Mouse (Mus musculus): ENCODE measurements around the gene Fermt3. TPM values are rescaled to one million over a fixed set of nuclear protein-coding genes. Genes with fewer than 3 reads are reported as not detected.

The Fermt3 gene
- polyA plus RNA-seq, 1 experiment from 2014 or later, result 7.1 TPM

GRCm38 (mm10) chr19:6969665-6970381 is 49.4 kb downstream of the Fermt3 start:
- peak; percentile 15; the same call in 1 of the 2 replicates for ATAC-seq (ENCODE audit: insufficient number of reproducible peaks, insufficient read depth, low FRiP score, low TSS enrichment, low read depth)
- WGBS, result under 1% methylated on average over 55 of the region's 55 CpGs
- Histone ChIP-seq H3K4me1 (replicated peaks) (peaks cover 52% of the 10 kb centered on the region), H3K4me2 (peak overlapping the region; percentile 65), H3K36me3 (peaks cover 23% of the 10 kb centered on the region), H3K27ac (no peak overlapping the region), H3K4me3 (replicated peaks) (peak overlapping the region; percentile 64), H3K9ac (replicated peaks) (peak overlapping the region; percentile 67), H3K27me3 (peaks cover 10% of the 10 kb centered on the region), H3K9me3 (no peaks in the 10 kb centered on the region)

GRCm38 (mm10) chr19:6969291-6969664 is 50.0 kb downstream of the Fermt3 start:
- peaks cover 52% of the 10 kb centered on the region for H3K4me1 ChIP-seq (replicated peaks)

GRCm38 (mm10) chr19:6968491-6969271 is 50.6 kb downstream of the Fermt3 start:
- Histone ChIP-seq H3K27me3 (peaks cover 10% of the 10 kb centered on the region), H3K4me1 (replicated peaks) (peaks cover 47% of the 10 kb centered on the region)

More at GRCm38 (mm10) chr19:6969291-6969664, 50.0 kb downstream of the Fermt3 start:
- Histone ChIP-seq H3K36me3 (peaks cover 29% of the 10 kb centered on the region), H3K4me3 (replicated peaks) (peak overlapping the region; percentile 64), H3K27ac (no peak overlapping the region), H3K9ac (replicated peaks) (peak overlapping the region; percentile 67), H3K4me2 (peak overlapping the region; percentile 65), H3K27me3 (peaks cover 10% of the 10 kb centered on the region), H3K9me3 (no peaks in the 10 kb centered on the region)
- no peak; the same call in 1 of the 2 replicates for ATAC-seq (ENCODE audit: insufficient number of reproducible peaks, insufficient read depth, low FRiP score, low TSS enrichment, low read depth)
- WGBS, result under 1% methylated on average over 20 of the region's 20 CpGs

GRCm38 (mm10) chr19:6956461-6956860 is 62.8 kb downstream of the Fermt3 start:
- Histone ChIP-seq H3K9me3 (no peaks in the 10 kb centered on the region), H3K4me1 (replicated peaks) (peaks cover 11% of the 10 kb centered on the region)

More at GRCm38 (mm10) chr19:6968491-6969271, 50.6 kb downstream of the Fermt3 start:
- 11% methylated on average over 15 of the region's 15 CpGs for WGBS
- H3K4me3 ChIP-seq (replicated peaks), result peak overlapping the region; percentile 64
- H3K9me3 ChIP-seq, result no peaks in the 10 kb centered on the region
- peak overlapping the region; percentile 65 for H3K4me2 ChIP-seq
- no peak for ATAC-seq (ENCODE audit: insufficient number of reproducible peaks, insufficient read depth, low FRiP score, low TSS enrichment, low read depth)
- H3K9ac ChIP-seq (replicated peaks), result peak overlapping the region; percentile 67
- no peak overlapping the region for H3K27ac ChIP-seq
- peaks cover 34% of the 10 kb centered on the region for H3K36me3 ChIP-seq

GRCm38 (mm10) chr19:6955424-6955823 is 63.8 kb downstream of the Fermt3 start:
- peaks cover 11% of the 10 kb centered on the region for H3K4me1 ChIP-seq (replicated peaks)
- H3K9me3 ChIP-seq, result no peaks in the 10 kb centered on the region
- peaks cover 70% of the 10 kb centered on the region for H3K36me3 ChIP-seq
- no peak overlapping the region for H3K4me3 ChIP-seq (replicated peaks)
- H3K27ac ChIP-seq, result no peak overlapping the region
- H3K27me3 ChIP-seq, result no peaks in the 10 kb centered on the region
- 73% methylated on average over 7 of the region's 7 CpGs for WGBS
- no peak overlapping the region for H3K9ac ChIP-seq (replicated peaks)
- ATAC-seq (ENCODE audit: insufficient number of reproducible peaks, insufficient read depth, low FRiP score, low TSS enrichment, low read depth), result no peak
- no peak overlapping the region for H3K4me2 ChIP-seq

More at GRCm38 (mm10) chr19:6956461-6956860, 62.8 kb downstream of the Fermt3 start:
- no peaks in the 10 kb centered on the region for H3K27me3 ChIP-seq
- ATAC-seq (ENCODE audit: insufficient number of reproducible peaks, insufficient read depth, low FRiP score, low TSS enrichment, low read depth), result no peak
- H3K9ac ChIP-seq (replicated peaks), result no peak overlapping the region
- H3K4me3 ChIP-seq (replicated peaks), result no peak overlapping the region
- peaks cover 75% of the 10 kb centered on the region for H3K36me3 ChIP-seq
- no peak overlapping the region for H3K27ac ChIP-seq
- 77% methylated on average over 10 of the region's 10 CpGs for WGBS
- no peak overlapping the region for H3K4me2 ChIP-seq

- Histone ChIP-seq H3K4me1 (replicated peaks) (peaks cover 19% of the 10 kb centered on the region), H3K9ac (replicated peaks) (no peak overlapping the region), H3K4me3 (replicated peaks) (no peak overlapping the region), H3K27ac (no peak overlapping the region), H3K27me3 (no peaks in the 10 kb centered on the region), H3K9me3 (no peaks in the 10 kb centered on the region), H3K4me2 (no peak overlapping the region), H3K36me3 (peaks cover 56% of the 10 kb centered on the region)
- no peak for ATAC-seq (ENCODE audit: insufficient number of reproducible peaks, insufficient read depth, low FRiP score, low TSS enrichment, low read depth)
- WGBS, result 54% methylated on average over 9 of the region's 9 CpGs
Observed at GRCm38 (mm10) chr19:6954046-6954445, 65.2 kb downstream of the Fermt3 start.

GRCm38 (mm10) chr19:6952712-6953037 is 66.6 kb downstream of the Fermt3 start:
- ATAC-seq (ENCODE audit: insufficient number of reproducible peaks, insufficient read depth, low FRiP score, low TSS enrichment, low read depth), result no peak
- 12% methylated on average over 3 of the region's 3 CpGs for WGBS
- Histone ChIP-seq H3K9ac (replicated peaks) (0 out of 2 replicates have a peak overlapping the region, but pooled peaks have one; percentile 78), H3K27ac (peak overlapping the region; percentile 97), H3K9me3 (no peaks in the 10 kb centered on the region), H3K36me3 (peaks cover 42% of the 10 kb centered on the region), H3K4me2 (peak overlapping the region; percentile 96), H3K27me3 (no peaks in the 10 kb centered on the region), H3K4me3 (replicated peaks) (peak overlapping the region; percentile 63), H3K4me1 (replicated peaks) (peaks cover 19% of the 10 kb centered on the region)

GRCm38 (mm10) chr19:6951994-6952711 is 67.1 kb downstream of the Fermt3 start:
- peak; percentile 3; the same call in 1 of the 2 replicates for ATAC-seq (ENCODE audit: insufficient number of reproducible peaks, insufficient read depth, low FRiP score, low TSS enrichment, low read depth)
- Histone ChIP-seq H3K9me3 (no peaks in the 10 kb centered on the region), H3K4me1 (replicated peaks) (peaks cover 19% of the 10 kb centered on the region), H3K4me3 (replicated peaks) (peak overlapping the region; percentile 63), H3K27ac (peak overlapping the region; percentile 97), H3K9ac (replicated peaks) (peak overlapping the region; percentile 78), H3K36me3 (peaks cover 37% of the 10 kb centered on the region), H3K4me2 (peak overlapping the region; percentile 96), H3K27me3 (no peaks in the 10 kb centered on the region)
- WGBS, result 3% methylated on average over 31 of the region's 31 CpGs

- peak overlapping the region; percentile 78 for H3K9ac ChIP-seq (replicated peaks)
- peak overlapping the region; percentile 97 for H3K27ac ChIP-seq
- WGBS, result under 1% methylated on average over 35 of the region's 35 CpGs
Observed at GRCm38 (mm10) chr19:6951381-6951968, 67.8 kb downstream of the Fermt3 start.

GRCm38 (mm10) chr19:6950613-6951153 is 68.6 kb downstream of the Fermt3 start:
- H3K4me3 ChIP-seq (replicated peaks), result peak overlapping the region; percentile 63
- H3K27me3 ChIP-seq, result no peaks in the 10 kb centered on the region
- H3K27ac ChIP-seq, result peak overlapping the region; percentile 97
- H3K4me2 ChIP-seq, result peak overlapping the region; percentile 96
- H3K9me3 ChIP-seq, result no peaks in the 10 kb centered on the region
- H3K4me1 ChIP-seq (replicated peaks), result peaks cover 19% of the 10 kb centered on the region
- WGBS, result under 1% methylated on average over 28 of the region's 28 CpGs
- H3K9ac ChIP-seq (replicated peaks), result peak overlapping the region; percentile 78
- ATAC-seq (ENCODE audit: insufficient number of reproducible peaks, insufficient read depth, low FRiP score, low TSS enrichment, low read depth), result peak; percentile 18; the same call in 1 of the 2 replicates
- peaks cover 30% of the 10 kb centered on the region for H3K36me3 ChIP-seq

More at GRCm38 (mm10) chr19:6951381-6951968, 67.8 kb downstream of the Fermt3 start:
- H3K9me3 ChIP-seq, result no peaks in the 10 kb centered on the region
- peak overlapping the region; percentile 63 for H3K4me3 ChIP-seq (replicated peaks)
- peaks cover 30% of the 10 kb centered on the region for H3K36me3 ChIP-seq
- H3K4me2 ChIP-seq, result peak overlapping the region; percentile 96
- peaks cover 19% of the 10 kb centered on the region for H3K4me1 ChIP-seq (replicated peaks)
- H3K27me3 ChIP-seq, result no peaks in the 10 kb centered on the region
- ATAC-seq (ENCODE audit: insufficient number of reproducible peaks, insufficient read depth, low FRiP score, low TSS enrichment, low read depth), result peak; percentile 75

All from limb, embryonic 12.5 days (tissue).